Mouse (Mus musculus): ENCODE measurements around the gene Tbc1d22a.

GRCm38 (mm10) chr15:86342637-86343375 lies 128.5 kb downstream of the Tbc1d22a start:
- TF ChIP-seq POLR2A (IDR thresholded peaks at IDR 0.05; ENCODE audit: low read depth, low read length) = no peak
- no peak for TF ChIP-seq CTCF (IDR thresholded peaks at IDR 0.05; ENCODE audit: extremely low read depth, insufficient read depth, insufficient read length, insufficient replicate concordance)

Measured in spleen, adult 2 months (tissue).